Mouse (Mus musculus): Measurements from ENCODE around the gene Plcb3.

Plcb3 gene

GRCm38 (mm10) chr19:6991166-6991565, 14.9 kb upstream of the Plcb3 start:
- 93% methylated on average over 6 of the region's 6 CpGs for WGBS

- whole genome bisulfite sequencing = 91% methylated on average over 6 of the region's 6 CpGs
Measured at GRCm38 (mm10) chr19:6990712-6991111, 14.4 kb upstream of the Plcb3 start.

GRCm38 (mm10) chr19:6989251-6989650, 13.0 kb upstream of the Plcb3 start:
- 86% methylated on average over 8 of the region's 8 CpGs for WGBS

GRCm38 (mm10) chr19:6987904-6988285, 11.6 kb upstream of the Plcb3 start:
- 2% methylated on average over 8 of the region's 8 CpGs for WGBS

- WGBS = under 1% methylated on average over 80 of the region's 85 CpGs
Measured at GRCm38 (mm10) chr19:6987061-6987903, 11.0 kb upstream of the Plcb3 start, which contains the start of gene Vegfb. TSS of gene Vegfb (minus strand) at chr19:6987651.

GRCm38 (mm10) chr19:6985951-6986708, 9.9 kb upstream of the Plcb3 start:
- WGBS = 75% methylated on average over 10 of the region's 10 CpGs

GRCm38 (mm10) chr19:6985300-6985699, 9.0 kb upstream of the Plcb3 start:
- WGBS = 91% methylated on average over 19 of the region's 19 CpGs

- WGBS = 64% methylated on average over 5 of the region's 5 CpGs
Measured at GRCm38 (mm10) chr19:6983621-6984020, 7.4 kb upstream of the Plcb3 start.

GRCm38 (mm10) chr19:6981465-6981864, 5.2 kb upstream of the Plcb3 start:
- 81% methylated on average over 4 of the region's 4 CpGs for WGBS

- 2% methylated on average over 38 of the region's 38 CpGs for WGBS
Measured at GRCm38 (mm10) chr19:6980381-6981093, 4.3 kb upstream of the Plcb3 start, which contains the start of gene Fkbp2. TSS of gene Fkbp2 (minus strand) at chr19:6980501.

- under 1% methylated on average over 59 of the region's 59 CpGs for WGBS
Measured at GRCm38 (mm10) chr19:6979486-6980380, 3.5 kb upstream of the Plcb3 start.

- 8% methylated on average over 11 of the region's 11 CpGs for WGBS
Measured at GRCm38 (mm10) chr19:6979001-6979479, 2.8 kb upstream of the Plcb3 start.

GRCm38 (mm10) chr19:6978639-6978974, 2.3 kb upstream of the Plcb3 start:
- WGBS = 31% methylated on average over 3 of the region's 3 CpGs

- WGBS = 60% methylated on average over 13 of the region's 13 CpGs
Measured at GRCm38 (mm10) chr19:6977759-6978638, 1.7 kb upstream of the Plcb3 start.

- 1% methylated on average over 73 of the region's 84 CpGs for WGBS
Measured at GRCm38 (mm10) chr19:6974211-6975205, 1.8 kb downstream of the Plcb3 start, which contains the start of gene Ppp1r14b. TSS of gene Ppp1r14b (plus strand) at chr19:6974968.

GRCm38 (mm10) chr19:6973581-6974190, 2.6 kb downstream of the Plcb3 start:
- 33% methylated on average over 12 of the region's 12 CpGs for WGBS

- WGBS = 90% methylated on average over 13 of the region's 13 CpGs
Measured at GRCm38 (mm10) chr19:6972247-6972917, 3.9 kb downstream of the Plcb3 start.

GRCm38 (mm10) chr19:6971644-6972043, 4.6 kb downstream of the Plcb3 start:
- 72% methylated on average over 6 of the region's 6 CpGs for WGBS
